Mouse (Mus musculus) cortical plate, adult 2 months (tissue): ENCODE results near the gene Lama1.

Source experiments
- CTCF ChIP-seq: fragments of 200-500 bp; IDR thresholded peaks from 2 replicates; pipeline ENCODE4 v1.5.1; 2011; ENCODE audit warnings: mild to moderate bottlenecking, control low read depth, low read length; ENCODE audit not compliant: insufficient read depth; ENCODE audit errors: extremely low read depth
- POLR2A ChIP-seq: fragments of 200-500 bp; IDR thresholded peaks from 2 replicates; pipeline ENCODE4 v1.6.1; 2011; ENCODE audit warnings: mild to moderate bottlenecking, low read length, control low read depth; ENCODE audit not compliant: insufficient read depth; ENCODE audit errors: extremely low read depth

DNA sequence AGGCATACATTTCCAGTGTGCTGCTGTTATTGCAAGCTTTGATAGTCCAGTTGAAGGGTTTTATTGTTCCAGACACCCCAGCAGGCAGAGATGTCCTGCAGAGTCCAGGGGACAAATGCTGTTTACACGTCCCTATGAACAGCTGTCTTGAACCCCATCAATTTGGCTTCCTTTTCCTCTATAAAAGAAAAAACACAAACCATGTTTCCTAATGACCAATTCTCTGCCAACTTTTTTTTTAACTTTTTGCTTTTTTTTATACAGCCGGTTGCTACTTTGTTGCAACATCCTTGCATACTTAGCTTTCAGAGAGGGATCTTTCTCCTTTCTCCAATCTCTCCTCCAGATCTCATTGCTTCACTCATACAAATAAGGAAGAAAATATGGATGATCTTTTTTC, 4.4 kb upstream of the Lama1 start:
- TF ChIP-seq CTCF (no peak), POLR2A (no peak)
